Mouse (Mus musculus): Measurements from ENCODE around the gene Gpbp1. TPM values are rescaled to one million over a fixed set of nuclear protein-coding genes. Genes with fewer than 3 reads are reported as not detected.

The Gpbp1 gene
- 10 to 100 TPM; 50.5 to 53.7 TPM for total RNA-seq (2021)

- peak; percentile 100 for DNase-seq
Observed at GRCm38 (mm10) chr13:111489802-111490723, at the start of gene Gpbp1. TSS of gene Gpbp1 (minus strand) at chr13:111490111.

- no peak for DNase-seq
Observed at GRCm38 (mm10) chr13:111537718-111538117, 47.8 kb upstream of the Gpbp1 start.

GRCm38 (mm10) chr13:111536207-111536887 lies 46.4 kb upstream of the Gpbp1 start:
- DNase-seq: no peak

GRCm38 (mm10) chr13:111534131-111534530 lies 44.2 kb upstream of the Gpbp1 start:
- DNase-seq: no peak

- DNase-seq: no peak
Observed at GRCm38 (mm10) chr13:111532178-111532948, 42.5 kb upstream of the Gpbp1 start.

- DNase-seq: no peak
Observed at GRCm38 (mm10) chr13:111531701-111532100, 41.8 kb upstream of the Gpbp1 start.

GRCm38 (mm10) chr13:111524277-111524676 lies 34.4 kb upstream of the Gpbp1 start:
- no peak for DNase-seq

- no peak for DNase-seq
Observed at GRCm38 (mm10) chr13:111522336-111522735, 32.4 kb upstream of the Gpbp1 start.

GRCm38 (mm10) chr13:111520456-111520855 lies 30.5 kb upstream of the Gpbp1 start:
- DNase-seq: no peak

GRCm38 (mm10) chr13:111518332-111518731 lies 28.4 kb upstream of the Gpbp1 start:
- DNase-seq: no peak

- DNase-seq: no peak
Observed at GRCm38 (mm10) chr13:111516385-111517150, 26.7 kb upstream of the Gpbp1 start.

- DNase-seq: no peak
Observed at GRCm38 (mm10) chr13:111509385-111509784, 19.5 kb upstream of the Gpbp1 start.

- DNase-seq: no peak
Observed at GRCm38 (mm10) chr13:111508645-111509044, 18.7 kb upstream of the Gpbp1 start.

- DNase-seq: no peak
Observed at GRCm38 (mm10) chr13:111494330-111495029, 4.6 kb upstream of the Gpbp1 start.

- no peak for DNase-seq
Observed at GRCm38 (mm10) chr13:111491046-111491756, 1.3 kb upstream of the Gpbp1 start.

- no peak for DNase-seq
Observed at GRCm38 (mm10) chr13:111489502-111489801, 459 bp downstream of the Gpbp1 start.

GRCm38 (mm10) chr13:111488651-111489501 lies 1.0 kb downstream of the Gpbp1 start:
- peak; percentile 51 for DNase-seq

GRCm38 (mm10) chr13:111477695-111478094 lies 12.2 kb downstream of the Gpbp1 start:
- no peak for DNase-seq

GRCm38 (mm10) chr13:111470562-111471237 lies 19.2 kb downstream of the Gpbp1 start:
- DNase-seq: no peak
